Mouse (Mus musculus) liver, embryonic 16.5 days (tissue): Measurements from ENCODE around the gene Lnpk. TPM values are rescaled to one million over a fixed set of nuclear protein-coding genes. Genes with fewer than 3 reads are reported as not detected.

Experiments used
- ATAC-seq: fragments of 200-750 bp; cut with Nextera tagmentation; 2 replicates; pipeline ENCODE4 v1.8.0; 2017; ENCODE audit warnings: low read depth, mild to moderate bottlenecking, moderate number of reproducible peaks, moderate library complexity
- H3K27ac ChIP-seq: fragments of 300-500 bp; sonication (generic); 2 replicates; pipeline ENCODE4 v1.5.1; 2014; ENCODE audit warnings: mild to moderate bottlenecking, low read length
- H3K27me3 ChIP-seq: fragments of 300-500 bp; sonication (generic); 2 replicates; pipeline ENCODE4 v1.6.1; 2014; ENCODE audit warnings: low read depth, low read length, mixed read lengths; ENCODE audit not compliant: control insufficient read depth, insufficient read depth
- H3K36me3 ChIP-seq: fragments of 300-500 bp; sonication (generic); 2 replicates; pipeline ENCODE4 v1.6.1; 2014; ENCODE audit warnings: mild to moderate bottlenecking; ENCODE audit not compliant: control insufficient read depth, insufficient read depth
- H3K4me1 ChIP-seq: fragments of 300-500 bp; sonication (generic); 2 replicates; pipeline ENCODE4 v1.6.1; 2014; ENCODE audit warnings: low read depth, low read length, mixed read lengths; ENCODE audit not compliant: control insufficient read depth
- H3K4me2 ChIP-seq: fragments of 300-500 bp; sonication (generic); 2 replicates; pipeline ENCODE4 v1.6.1; 2014; ENCODE audit warnings: low read depth, low read length, mixed read lengths
- H3K4me3 ChIP-seq: fragments of 300-500 bp; sonication (generic); 2 replicates; pipeline ENCODE4 v1.5.1; 2014; ENCODE audit warnings: low read depth, mild to moderate bottlenecking, low read length
- H3K9ac ChIP-seq: fragments of 300-500 bp; sonication (generic); 2 replicates; pipeline ENCODE4 v1.6.1; 2014; ENCODE audit warnings: low read depth, low read length
- H3K9me3 ChIP-seq: fragments of 300-500 bp; sonication (generic); replicated peaks from 2 replicates; pipeline ENCODE4 v1.6.1; 2016; ENCODE audit warnings: low read length; ENCODE audit not compliant: control insufficient read depth
- WGBS: fragments of 180-500 bp; shearing (Covaris S2); extraction: QIAGEN DNeasy Blood & Tissue Kit; methylation state at CpG from one replicate; pipeline ENCODE4 v1.1.7; 2014; ENCODE audit not compliant: insufficient replicate concordance; 5-methylcytosine and 5-hydroxymethylcytosine counted together
- polyA plus RNA-seq: library from polyadenylated mRNA; unstranded; fragments of >200 nt; fragmentation: Nextera tagmentation; extraction: Ambion mirVana; gene quantifications from 2 replicates; pipeline ENCODE4 v1.2.1, GENCODE M21; 2015

The Lnpk gene
- polyA plus RNA-seq, 1 experiment from 2014 or later = 14.7 TPM

GRCm38 (mm10) chr2:74597169-74597568 is 17.9 kb upstream of the Lnpk start:
- no peak overlapping the region for H3K9ac ChIP-seq
- no peak overlapping the region for H3K27ac ChIP-seq
- no peaks in the 10 kb centered on the region for H3K36me3 ChIP-seq
- H3K9me3 ChIP-seq = no peaks in the 10 kb centered on the region
- ATAC-seq = no peak
- no peaks in the 10 kb centered on the region for H3K4me1 ChIP-seq
- H3K4me2 ChIP-seq = no peak overlapping the region
- H3K4me3 ChIP-seq = no peak overlapping the region
- H3K27me3 ChIP-seq = no peaks in the 10 kb centered on the region
- WGBS = 56% methylated on average over 3 of the region's 3 CpGs

GRCm38 (mm10) chr2:74596094-74596493 is 16.9 kb upstream of the Lnpk start:
- ATAC-seq = peak; percentile 78
- Histone ChIP-seq H3K27me3 (no peaks in the 10 kb centered on the region), H3K27ac (no peak overlapping the region), H3K4me2 (no peak overlapping the region), H3K9ac (no peak overlapping the region), H3K4me1 (no peaks in the 10 kb centered on the region), H3K36me3 (no peaks in the 10 kb centered on the region), H3K9me3 (no peaks in the 10 kb centered on the region), H3K4me3 (no peak overlapping the region)

GRCm38 (mm10) chr2:74578146-74578842 is 941 bp downstream of the Lnpk start:
- under 1% methylated on average over 55 of the region's 55 CpGs for WGBS
- ATAC-seq = peak; percentile 60
- Histone ChIP-seq H3K4me2 (peak overlapping the region; percentile 99), H3K9ac (peak overlapping the region; percentile 99), H3K27me3 (no peaks in the 10 kb centered on the region), H3K4me1 (peaks cover 9% of the 10 kb centered on the region), H3K36me3 (no peaks in the 10 kb centered on the region), H3K4me3 (peak overlapping the region; percentile 99), H3K27ac (peak overlapping the region; percentile 96), H3K9me3 (no peaks in the 10 kb centered on the region)

- Histone ChIP-seq H3K27ac (no peak overlapping the region), H3K4me2 (no peak overlapping the region), H3K4me3 (no peak overlapping the region), H3K36me3 (no peaks in the 10 kb centered on the region), H3K9ac (no peak overlapping the region), H3K4me1 (no peaks in the 10 kb centered on the region), H3K27me3 (no peaks in the 10 kb centered on the region), H3K9me3 (no peaks in the 10 kb centered on the region)
- no peak for ATAC-seq
- WGBS = 74% methylated on average over 4 of the region's 4 CpGs
Observed at GRCm38 (mm10) chr2:74570390-74570789, 8.8 kb downstream of the Lnpk start.

GRCm38 (mm10) chr2:74559822-74560221 is 19.4 kb downstream of the Lnpk start:
- Histone ChIP-seq H3K4me1 (no peaks in the 10 kb centered on the region), H3K4me2 (no peak overlapping the region), H3K27me3 (no peaks in the 10 kb centered on the region), H3K36me3 (no peaks in the 10 kb centered on the region; the same call in 1 of the 2 replicates), H3K27ac (no peak overlapping the region), H3K9me3 (no peaks in the 10 kb centered on the region), H3K4me3 (no peak overlapping the region), H3K9ac (no peak overlapping the region)
- ATAC-seq = no peak; the same call in 1 of the 2 replicates
- WGBS = 7% methylated on average over 2 of the region's 2 CpGs

GRCm38 (mm10) chr2:74559092-74559491 is 20.1 kb downstream of the Lnpk start:
- H3K4me3 ChIP-seq = no peak overlapping the region
- peaks cover 1% of the 10 kb centered on the region; the same call in 1 of the 2 replicates for H3K36me3 ChIP-seq
- no peak overlapping the region for H3K27ac ChIP-seq
- 52% methylated on average over 2 of the region's 2 CpGs for WGBS
- ATAC-seq = no peak
- no peaks in the 10 kb centered on the region for H3K4me1 ChIP-seq
- no peak overlapping the region for H3K9ac ChIP-seq
- H3K27me3 ChIP-seq = no peaks in the 10 kb centered on the region
- H3K4me2 ChIP-seq = no peak overlapping the region
- H3K9me3 ChIP-seq = no peaks in the 10 kb centered on the region

GRCm38 (mm10) chr2:74557451-74557850 is 21.8 kb downstream of the Lnpk start:
- 73% methylated on average over 2 of the region's 2 CpGs for WGBS
- no peaks in the 10 kb centered on the region for H3K4me1 ChIP-seq
- H3K36me3 ChIP-seq = peaks cover 6% of the 10 kb centered on the region; the same call in 1 of the 2 replicates

GRCm38 (mm10) chr2:74551929-74552328 is 27.3 kb downstream of the Lnpk start:
- no peak for ATAC-seq
- peaks cover 6% of the 10 kb centered on the region; the same call in 1 of the 2 replicates for H3K36me3 ChIP-seq

More at GRCm38 (mm10) chr2:74557451-74557850, 21.8 kb downstream of the Lnpk start:
- Histone ChIP-seq H3K27me3 (no peaks in the 10 kb centered on the region), H3K9ac (no peak overlapping the region), H3K4me2 (no peak overlapping the region), H3K9me3 (no peaks in the 10 kb centered on the region), H3K4me3 (no peak overlapping the region), H3K27ac (no peak overlapping the region)
- no peak for ATAC-seq

GRCm38 (mm10) chr2:74548306-74548705 is 30.9 kb downstream of the Lnpk start:
- no peak overlapping the region for H3K9ac ChIP-seq
- no peak overlapping the region for H3K4me3 ChIP-seq
- H3K4me2 ChIP-seq = no peak overlapping the region
- no peak overlapping the region for H3K27ac ChIP-seq
- no peak for ATAC-seq
- WGBS = 83% methylated on average over 2 of the region's 2 CpGs
- no peaks in the 10 kb centered on the region for H3K27me3 ChIP-seq
- H3K36me3 ChIP-seq = 0 out of 2 replicates have a peak, but pooled peaks cover 3% of the 10 kb centered on the region
- H3K9me3 ChIP-seq = no peaks in the 10 kb centered on the region
- no peaks in the 10 kb centered on the region for H3K4me1 ChIP-seq

More at GRCm38 (mm10) chr2:74551929-74552328, 27.3 kb downstream of the Lnpk start:
- Histone ChIP-seq H3K27me3 (no peaks in the 10 kb centered on the region), H3K27ac (no peak overlapping the region), H3K4me2 (no peak overlapping the region), H3K9ac (no peak overlapping the region), H3K4me1 (no peaks in the 10 kb centered on the region), H3K4me3 (no peak overlapping the region), H3K9me3 (no peaks in the 10 kb centered on the region)
